Mouse (Mus musculus) G1E (cell line): ENCODE measurements around the gene Gm17606. TPM values are rescaled to one million over a fixed set of nuclear protein-coding genes. Genes with fewer than 3 reads are reported as not detected.
A peak's percentile ranks its signal among the peaks of the same experiment; 100 is the strongest.

Experiments used
- ATAC-seq: 2 replicates; pipeline ENCODE4 v1.8.0; 2016; ENCODE audit warnings: mild to moderate bottlenecking; ENCODE audit not compliant: insufficient number of reproducible peaks, poor library complexity, low FRiP score, severe bottlenecking; ENCODE audit errors: extremely low read depth
- DNase-seq: peaks from one replicate; pipeline ENCODE4 v3.0.0; 2012; ENCODE audit warnings: low spot score
- H3K27me3 ChIP-seq: 2 replicates; pipeline ENCODE4 v1.6.1; 2012; ENCODE audit warnings: mild to moderate bottlenecking, low read length, inconsistent platforms; ENCODE audit not compliant: insufficient read depth
- H3K36me3 ChIP-seq: replicated peaks from 2 replicates; pipeline ENCODE3; 2012; ENCODE audit warnings: mild to moderate bottlenecking, inconsistent platforms
- H3K4me1 ChIP-seq: 2 replicates; pipeline ENCODE4 v1.6.1; 2012; ENCODE audit warnings: low read depth, low read length, inconsistent platforms, mixed read lengths; ENCODE audit not compliant: insufficient read depth
- H3K4me3 ChIP-seq: 2 replicates; pipeline ENCODE4 v1.5.1; 2012; ENCODE audit warnings: low read depth, mild to moderate bottlenecking, inconsistent platforms, low read length, moderate library complexity, mixed read lengths
- H3K9me3 ChIP-seq: replicated peaks from 2 replicates; pipeline ENCODE4 v1.6.1; 2012; ENCODE audit warnings: inconsistent platforms
- CTCF ChIP-seq: IDR thresholded peaks from 2 replicates; pipeline ENCODE4 v1.5.1; 2012; ENCODE audit warnings: low read depth, low read length, inconsistent platforms, mixed read lengths
- GATA1 ChIP-seq: IDR thresholded peaks from 2 replicates; pipeline ENCODE4 v1.6.1; 2012; ENCODE audit warnings: borderline replicate concordance, low read length, inconsistent platforms, mixed read lengths
- GATA2 ChIP-seq: IDR thresholded peaks from 2 replicates; pipeline ENCODE4 v1.6.1; 2012; ENCODE audit warnings: low read depth, low read length, inconsistent platforms, borderline replicate concordance
- POLR2AphosphoS5 ChIP-seq: IDR thresholded peaks from 2 replicates; pipeline ENCODE4 v1.6.1; 2012; ENCODE audit warnings: low read depth, low read length, inconsistent platforms; ENCODE audit not compliant: insufficient replicate concordance
- TAL1 ChIP-seq: conservative IDR thresholded peaks from 2 replicates; pipeline ENCODE4 v1.6.1; 2012; ENCODE audit warnings: low read depth, low read length, inconsistent platforms, mixed read lengths
- polyA plus RNA-seq: library from polyadenylated mRNA; stranded (reverse); fragments of >175 nt; gene quantifications from 2 replicates; pipeline ENCODE4 v1.2.3, GENCODE M21; 2012
- total RNA-seq, 2 experiments: library from RNA; stranded (forward) in 1 of 2; stranded (reverse) in 1 of 2; fragments of 200-1000 nt in 1 of 2; fragments of >200 nt in 1 of 2; fragmentation: Nextera tagmentation in 1 of 2; gene quantifications; 2 replicates each; pipeline ENCODE4 v1.2.3; 2014 to 2017

Gm17606 gene
- total and polyA plus RNA-seq, 3 experiments, result not detected

- Histone ChIP-seq H3K36me3 (no peaks in the 10 kb centered on the region), H3K9me3 (no peaks in the 10 kb centered on the region; the same call in 1 of the 2 replicates), H3K4me3 (no peak overlapping the region; the same call in 1 of the 2 replicates), H3K4me1 (peaks cover 27% of the 10 kb centered on the region), H3K27me3 (peaks cover 27% of the 10 kb centered on the region)
- peak; percentile 55 for DNase-seq
- no peak for TF ChIP-seq TAL1
- no peak for TF ChIP-seq POLR2AphosphoS5
- TF ChIP-seq GATA1, result no peak
- no peak for TF ChIP-seq CTCF
- no peak for TF ChIP-seq GATA2
- ATAC-seq, result no peak
Measured at GRCm38 (mm10) chr14:54623334-54623733, 17.4 kb upstream of the Gm17606 start.

GRCm38 (mm10) chr14:54624976-54625375 is 15.8 kb upstream of the Gm17606 start:
- Histone ChIP-seq H3K36me3 (no peaks in the 10 kb centered on the region), H3K4me1 (peaks cover 36% of the 10 kb centered on the region), H3K27me3 (peaks cover 28% of the 10 kb centered on the region), H3K4me3 (no peak overlapping the region), H3K9me3 (no peaks in the 10 kb centered on the region)
- ATAC-seq (no peak), DNase-seq (no peak)
- TF ChIP-seq CTCF (no peak), GATA1 (no peak), POLR2AphosphoS5 (no peak), GATA2 (no peak), TAL1 (no peak)

GRCm38 (mm10) chr14:54628103-54628502 is 12.6 kb upstream of the Gm17606 start:
- H3K9me3 ChIP-seq, result 0 out of 2 replicates have a peak, but pooled peaks cover 3% of the 10 kb centered on the region
- H3K4me1 ChIP-seq, result peaks cover 50% of the 10 kb centered on the region
- H3K36me3 ChIP-seq, result peaks cover 17% of the 10 kb centered on the region
- DNase-seq, result no peak
- no peak for ATAC-seq
- peaks cover 28% of the 10 kb centered on the region for H3K27me3 ChIP-seq
- no peak overlapping the region for H3K4me3 ChIP-seq
- no peak for TF ChIP-seq POLR2AphosphoS5
- TF ChIP-seq TAL1, result no peak
- TF ChIP-seq GATA1, result no peak
- no peak for TF ChIP-seq GATA2
- no peak for TF ChIP-seq CTCF

GRCm38 (mm10) chr14:54629797-54630196 is 11.0 kb upstream of the Gm17606 start:
- DNase-seq (peak; percentile 59), ATAC-seq (0 out of 2 replicates have a peak, but pooled peaks have one; percentile 37)
- peaks cover 27% of the 10 kb centered on the region for H3K27me3 ChIP-seq
- TF ChIP-seq GATA1 (no peak), GATA2 (no peak)
- peaks cover 26% of the 10 kb centered on the region for H3K36me3 ChIP-seq
- H3K9me3 ChIP-seq, result 0 out of 2 replicates have a peak, but pooled peaks cover 3% of the 10 kb centered on the region
- no peak overlapping the region for H3K4me3 ChIP-seq
- H3K4me1 ChIP-seq, result peaks cover 47% of the 10 kb centered on the region

GRCm38 (mm10) chr14:54630583-54631239 is 10.0 kb upstream of the Gm17606 start:
- 0 out of 2 replicates have a peak, but pooled peaks cover 3% of the 10 kb centered on the region for H3K9me3 ChIP-seq
- H3K4me3 ChIP-seq, result peak overlapping the region; percentile 10; the same call in 1 of the 2 replicates
- ATAC-seq (peak; percentile 69), DNase-seq (peak; percentile 83)
- H3K36me3 ChIP-seq, result peaks cover 26% of the 10 kb centered on the region
- H3K4me1 ChIP-seq, result peaks cover 41% of the 10 kb centered on the region
- TF ChIP-seq GATA1 (no peak), GATA2 (no peak), TAL1 (no peak), CTCF (no peak), POLR2AphosphoS5 (no peak)
- H3K27me3 ChIP-seq, result peaks cover 17% of the 10 kb centered on the region

- DNase-seq (no peak), ATAC-seq (no peak)
- H3K4me3 ChIP-seq, result peak overlapping the region; percentile 45; the same call in 1 of the 2 replicates
- peaks cover 41% of the 10 kb centered on the region for H3K4me1 ChIP-seq
- H3K36me3 ChIP-seq, result peaks cover 31% of the 10 kb centered on the region
- peaks cover 12% of the 10 kb centered on the region for H3K27me3 ChIP-seq
- TF ChIP-seq CTCF (no peak), GATA1 (no peak), GATA2 (no peak), POLR2AphosphoS5 (no peak), TAL1 (no peak)
- H3K9me3 ChIP-seq, result 0 out of 2 replicates have a peak, but pooled peaks cover 3% of the 10 kb centered on the region
Measured at GRCm38 (mm10) chr14:54631240-54631599, 9.5 kb upstream of the Gm17606 start.
